Mouse (Mus musculus) liver, adult (tissue): ENCODE results near the gene Gm15128.
"Not testable (repeated sequence)": the region's sequence is repeated elsewhere in the genome, so short reads cannot be mapped to it uniquely, and the experiment has no call there.

Experiments
- GATA4 ChIP-seq: IDR thresholded peaks from 2 replicates; pipeline ENCODE4 v1.6.1; 2014; ENCODE audit warnings: mild to moderate bottlenecking, low read length; ENCODE audit not compliant: insufficient replicate concordance

Gm15128 gene

GRCm38 (mm10) chrX:147765691-147766090, at the start of gene Gm15128:
Gene Gm15128, plus strand, starts transcription at chrX:147765991.
- not testable (repeated sequence) for TF ChIP-seq GATA4
